Mouse (Mus musculus) liver, adult 2 months (tissue): Measurements from ENCODE around the gene Pyurf.

ENCODE experiments used
- CTCF ChIP-seq: fragments of 200-500 bp; IDR thresholded peaks from 2 replicates; pipeline ENCODE4 v1.5.1; 2011; ENCODE audit warnings: low read depth, low read length, control low read depth
- POLR2A ChIP-seq: fragments of 200-500 bp; IDR thresholded peaks from 2 replicates; pipeline ENCODE4 v1.6.1; 2011; ENCODE audit warnings: low read length, control low read depth; ENCODE audit not compliant: insufficient read depth; ENCODE audit errors: extremely low read depth

DNA sequence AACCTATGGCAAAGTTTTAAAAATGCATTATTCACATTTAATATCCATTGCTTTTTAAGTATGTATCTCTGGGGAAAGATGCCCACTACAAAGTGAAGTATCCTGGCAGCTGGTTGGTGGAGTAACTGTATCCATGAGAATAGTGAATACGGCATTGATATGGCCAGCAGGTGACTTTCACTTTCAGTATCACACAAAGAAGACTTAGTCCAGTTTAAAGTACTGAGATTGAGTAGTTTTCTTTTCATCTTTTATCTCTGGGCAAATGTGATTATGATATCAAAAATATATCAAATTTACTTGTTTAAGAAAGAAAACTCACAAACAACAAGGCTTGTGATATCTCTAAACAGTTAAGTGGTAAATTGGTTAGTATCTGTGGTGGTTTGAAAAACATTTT is 14.8 kb upstream of the Pyurf start:
- TF ChIP-seq POLR2A (no peak), CTCF (no peak)
